Mouse (Mus musculus): ENCODE results near the gene Gm10118. TPM values are rescaled to one million over a fixed set of nuclear protein-coding genes. Genes with fewer than 3 reads are reported as not detected.

The Gm10118 gene
- polyA plus RNA-seq (2012) = 0.04 TPM in 1 of 2 replicates, not detected in the other

GRCm38 (mm10) chr10:63927334-63927733 is at the start of gene Gm10118:
TSS of gene Gm10118 (minus strand) at chr10:63927434.

Other genes starting within 250 kb of the Gm10118 start
- gene Lrrtm3, start 162.8 kb upstream of the Gm10118 start, polyA plus RNA-seq (2012) = not detected in 2 replicates

All from megakaryocyte-erythroid progenitor cell, adult 5 weeks (primary cell).